11 mouse cellular contexts compared by ENCODE assay signal in the genomic region with DNA sequence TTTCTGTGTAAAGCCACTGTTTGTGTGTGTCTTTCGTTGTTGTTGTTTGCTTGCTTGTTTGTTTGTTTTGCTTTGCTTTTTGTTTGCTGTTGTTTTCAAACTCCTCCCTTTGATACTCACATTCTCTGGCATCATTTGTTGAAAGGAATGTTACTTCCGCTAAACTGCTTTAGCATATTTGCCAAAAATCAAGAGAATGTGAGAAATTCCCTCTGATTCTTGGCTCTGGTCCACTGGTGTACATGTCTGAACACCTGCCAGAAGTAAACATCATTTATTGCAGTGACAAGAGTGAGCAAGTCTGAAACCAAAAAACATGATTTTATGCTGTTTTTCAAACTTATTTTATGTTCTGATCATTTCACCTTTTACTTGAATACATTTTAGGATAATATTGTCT.
"Had no signal": no experiment of that assay in that cellular context is flagged by ENCODE, and none has a peak within 500 bp of the region (broad histone marks: within the 10 kb centered on the region; RNA-seq: fewer than 3 reads in every experiment).

No protein-coding gene starts in this region.

- H3K4me2 ChIP-seq: limb, embryonic 12.5 days; lung, embryonic 15.5 days; midbrain, embryonic 13.5 days; neural tube, embryonic 15.5 days had no signal

- H3K27ac ChIP-seq: limb, embryonic 12.5 days; liver, embryonic 14.5 days; lung, embryonic 15.5 days; midbrain, embryonic 13.5 days; neural tube, embryonic 15.5 days had no signal

- ATAC-seq: midbrain, embryonic 13.5 days had no signal

- H3K4me3 ChIP-seq: limb, embryonic 12.5 days; lung, embryonic 15.5 days; midbrain, embryonic 13.5 days; myocyte; neural tube, embryonic 15.5 days had no signal

- H3K36me3 ChIP-seq: limb, embryonic 12.5 days; lung, embryonic 15.5 days; midbrain, embryonic 13.5 days; neural tube, embryonic 15.5 days had no signal

- H3K9me3 ChIP-seq: limb, embryonic 12.5 days; lung, embryonic 15.5 days; midbrain, embryonic 13.5 days; neural tube, embryonic 15.5 days had no signal

- DNase-seq: kidney, adult 18-20 months; kidney, postnatal 25 days; right cerebral cortex, adult 18-20 months; right cerebral cortex, postnatal 25 days; thymus, postnatal 36 days had no signal

- H3K4me1 ChIP-seq: limb, embryonic 12.5 days; lung, embryonic 15.5 days; midbrain, embryonic 13.5 days; neural tube, embryonic 15.5 days had no signal

- H3K9ac ChIP-seq: limb, embryonic 12.5 days; liver, embryonic 14.5 days; lung, embryonic 15.5 days; midbrain, embryonic 13.5 days; neural tube, embryonic 15.5 days had no signal

- H3K27me3 ChIP-seq: limb, embryonic 12.5 days; lung, embryonic 15.5 days; midbrain, embryonic 13.5 days; neural tube, embryonic 15.5 days had no signal
